Mouse (Mus musculus): ENCODE measurements around the gene Plekha8. TPM values are rescaled to one million over a fixed set of nuclear protein-coding genes. Genes with fewer than 3 reads are reported as not detected.

The Plekha8 gene
- total and polyA plus RNA-seq, 2 experiments = 3.6 to 13.4 TPM

- TF ChIP-seq CTCF (IDR thresholded peaks at IDR 0.05; ENCODE audit: low read depth, low read length) = no peak
- Histone ChIP-seq H3K4me3 (ENCODE audit: insufficient read depth, low read depth, low read length) (no peak overlapping the region), H3K9ac (ENCODE audit: low read depth, low read length) (no peak overlapping the region), H3K4me1 (ENCODE audit: control insufficient read depth, insufficient read depth, low read length) (no peaks in the 10 kb centered on the region), H3K27ac (replicated peaks; ENCODE audit: insufficient read depth, low read depth, low read length) (no peak overlapping the region), H3K27me3 (ENCODE audit: control insufficient read depth, insufficient read depth, low read length) (no peaks in the 10 kb centered on the region), H3K36me3 (ENCODE audit: control insufficient read depth, insufficient read depth, low read length) (no peaks in the 10 kb centered on the region), H3K79me2 (ENCODE audit: control insufficient read depth, insufficient read depth, low read length) (no peaks in the 10 kb centered on the region)
- WGBS = 88% methylated on average over 6 of the region's 6 CpGs
- DNase-seq (ENCODE audit: extremely low read depth, low read depth, low spot score) = no peak
These were observed 63.0 kb downstream of the Plekha8 start for GRCm38 (mm10) chr6:54657861-54658260.

GRCm38 (mm10) chr6:54669868-54670267, 75.0 kb downstream of the Plekha8 start:
- Histone ChIP-seq H3K4me1 (ENCODE audit: control insufficient read depth, insufficient read depth, low read length) (no peaks in the 10 kb centered on the region), H3K4me3 (ENCODE audit: insufficient read depth, low read depth, low read length) (no peak overlapping the region), H3K79me2 (ENCODE audit: control insufficient read depth, insufficient read depth, low read length) (no peaks in the 10 kb centered on the region), H3K9ac (ENCODE audit: low read depth, low read length) (no peak overlapping the region), H3K27me3 (ENCODE audit: control insufficient read depth, insufficient read depth, low read length) (no peaks in the 10 kb centered on the region), H3K27ac (replicated peaks; ENCODE audit: insufficient read depth, low read depth, low read length) (no peak overlapping the region), H3K36me3 (ENCODE audit: control insufficient read depth, insufficient read depth, low read length) (no peaks in the 10 kb centered on the region)
- 88% methylated on average over 6 of the region's 6 CpGs for WGBS
- no peak for DNase-seq (ENCODE audit: extremely low read depth, low read depth, low spot score)
- TF ChIP-seq CTCF (IDR thresholded peaks at IDR 0.05; ENCODE audit: low read depth, low read length) (no peak), POLR2A (IDR thresholded peaks at IDR 0.05; ENCODE audit: extremely low read depth, insufficient read depth, low read length) (no peak)

GRCm38 (mm10) chr6:54672901-54673300, 78.0 kb downstream of the Plekha8 start:
- WGBS = 72% methylated on average over 5 of the region's 5 CpGs
- DNase-seq (ENCODE audit: extremely low read depth, low read depth, low spot score) = no peak
- Histone ChIP-seq H3K27me3 (ENCODE audit: control insufficient read depth, insufficient read depth, low read length) (no peaks in the 10 kb centered on the region), H3K79me2 (ENCODE audit: control insufficient read depth, insufficient read depth, low read length) (no peaks in the 10 kb centered on the region), H3K4me1 (ENCODE audit: control insufficient read depth, insufficient read depth, low read length) (no peaks in the 10 kb centered on the region), H3K36me3 (ENCODE audit: control insufficient read depth, insufficient read depth, low read length) (no peaks in the 10 kb centered on the region), H3K27ac (replicated peaks; ENCODE audit: insufficient read depth, low read depth, low read length) (no peak overlapping the region), H3K4me3 (ENCODE audit: insufficient read depth, low read depth, low read length) (no peak overlapping the region), H3K9ac (ENCODE audit: low read depth, low read length) (no peak overlapping the region)
- TF ChIP-seq CTCF (IDR thresholded peaks at IDR 0.05; ENCODE audit: low read depth, low read length) (no peak), POLR2A (IDR thresholded peaks at IDR 0.05; ENCODE audit: extremely low read depth, insufficient read depth, low read length) (no peak)

- no peak for TF ChIP-seq CTCF (IDR thresholded peaks at IDR 0.05; ENCODE audit: low read depth, low read length)
- TF ChIP-seq POLR2A (IDR thresholded peaks at IDR 0.05; ENCODE audit: extremely low read depth, insufficient read depth, low read length) = no peak
- H3K9ac ChIP-seq (ENCODE audit: low read depth, low read length) = no peak overlapping the region
- no peak overlapping the region for H3K27ac ChIP-seq (replicated peaks; ENCODE audit: insufficient read depth, low read depth, low read length)
- H3K36me3 ChIP-seq (ENCODE audit: control insufficient read depth, insufficient read depth, low read length) = no peaks in the 10 kb centered on the region
- no peaks in the 10 kb centered on the region for H3K27me3 ChIP-seq (ENCODE audit: control insufficient read depth, insufficient read depth, low read length)
- 0 out of 2 replicates have a peak, but pooled peaks cover 5% of the 10 kb centered on the region for H3K4me1 ChIP-seq (ENCODE audit: control insufficient read depth, insufficient read depth, low read length)
- no peak for DNase-seq (ENCODE audit: extremely low read depth, low read depth, low spot score)
- no peak overlapping the region for H3K4me3 ChIP-seq (ENCODE audit: insufficient read depth, low read depth, low read length)
- H3K79me2 ChIP-seq (ENCODE audit: control insufficient read depth, insufficient read depth, low read length) = no peaks in the 10 kb centered on the region
- 82% methylated on average over 5 of the region's 5 CpGs for WGBS
These were observed 84.8 kb downstream of the Plekha8 start for GRCm38 (mm10) chr6:54679686-54680085.

GRCm38 (mm10) chr6:54680891-54681745, 86.2 kb downstream of the Plekha8 start, which contains the start of gene Mturn:
Gene Mturn (plus strand): TSS chr6:54681624.
- DNase-seq (ENCODE audit: extremely low read depth, low read depth, low spot score) = peak; percentile 76
- Histone ChIP-seq H3K4me3 (ENCODE audit: insufficient read depth, low read depth, low read length) (peak within 1 kb of the TSS; percentile 95), H3K27ac (replicated peaks; ENCODE audit: insufficient read depth, low read depth, low read length) (peak within 1 kb of the TSS; percentile 32), H3K79me2 (ENCODE audit: control insufficient read depth, insufficient read depth, low read length) (no peaks in the 10 kb centered on the region), H3K4me1 (ENCODE audit: control insufficient read depth, insufficient read depth, low read length) (0 out of 2 replicates have a peak, but pooled peaks cover 5% of the 10 kb centered on the region), H3K36me3 (ENCODE audit: control insufficient read depth, insufficient read depth, low read length) (no peaks in the 10 kb centered on the region), H3K9ac (ENCODE audit: low read depth, low read length) (peak within 1 kb of the TSS; percentile 77), H3K27me3 (ENCODE audit: control insufficient read depth, insufficient read depth, low read length) (no peaks in the 10 kb centered on the region)
- TF ChIP-seq CTCF (IDR thresholded peaks at IDR 0.05; ENCODE audit: low read depth, low read length) (no peak), POLR2A (IDR thresholded peaks at IDR 0.05; ENCODE audit: extremely low read depth, insufficient read depth, low read length) (no peak)
- 5% methylated on average over 48 of the region's 48 CpGs for WGBS
